Mouse (Mus musculus) hindbrain, embryonic 15.5 days (tissue): ENCODE data around the gene Dact3. TPM values are rescaled to one million over a fixed set of nuclear protein-coding genes. Genes with fewer than 3 reads are reported as not detected.

Source experiments
- ATAC-seq: fragments of 200-750 bp; cut with Nextera tagmentation; 2 replicates; pipeline ENCODE4 v1.8.0; 2017; ENCODE audit warnings: low read depth, moderate number of reproducible peaks, moderate TSS enrichment; ENCODE audit not compliant: low FRiP score
- H3K27ac ChIP-seq: fragments of 300-500 bp; sonication (generic); replicated peaks from 2 replicates; pipeline ENCODE4 v1.5.1; 2015; ENCODE audit warnings: mild to moderate bottlenecking, inconsistent platforms
- H3K27me3 ChIP-seq: fragments of 300-500 bp; sonication (generic); 2 replicates; pipeline ENCODE4 v1.6.1; 2015; ENCODE audit warnings: control low read depth, inconsistent platforms
- H3K36me3 ChIP-seq: fragments of 300-500 bp; sonication (generic); 2 replicates; pipeline ENCODE4 v1.6.1; 2015; ENCODE audit warnings: control low read depth, inconsistent platforms
- H3K4me1 ChIP-seq: fragments of 300-500 bp; sonication (generic); replicated peaks from 2 replicates; pipeline ENCODE4 v1.6.1; 2015; ENCODE audit warnings: control low read depth, inconsistent platforms
- H3K4me2 ChIP-seq: fragments of 300-500 bp; sonication (generic); 2 replicates; pipeline ENCODE4 v1.6.1; 2015; ENCODE audit warnings: moderate library complexity, mild to moderate bottlenecking, inconsistent platforms
- H3K4me3 ChIP-seq: fragments of 300-500 bp; sonication (generic); 2 replicates; pipeline ENCODE4 v1.5.1; 2015; ENCODE audit warnings: mild to moderate bottlenecking, inconsistent platforms
- H3K9ac ChIP-seq: fragments of 300-500 bp; sonication (generic); 2 replicates; pipeline ENCODE4 v1.6.1; 2015; ENCODE audit warnings: inconsistent platforms
- H3K9me3 ChIP-seq: fragments of 300-500 bp; sonication (generic); 2 replicates; pipeline ENCODE4 v1.6.1; 2016; ENCODE audit warnings: control low read depth, inconsistent platforms
- WGBS: fragments of 180-500 bp; shearing (Covaris S2); methylation state at CpG from one replicate; pipeline ENCODE4 v1.1.7; 2015; 5-methylcytosine and 5-hydroxymethylcytosine counted together
- polyA plus RNA-seq: library from polyadenylated mRNA; unstranded; fragments of >200 nt; fragmentation: Nextera tagmentation; extraction: Ambion mirVana; gene quantifications from 2 replicates; pipeline ENCODE4 v1.2.1, GENCODE M21; 2015

The Dact3 gene
- polyA plus RNA-seq, 1 experiment from 2014 or later: 5.6 TPM

- 24% methylated on average over 14 of the region's 14 CpGs for WGBS
Observed at GRCm38 (mm10) chr7:16932704-16933577, 57.8 kb downstream of the Dact3 start.

More at GRCm38 (mm10) chr7:16932704-16933577, 57.8 kb downstream of the Dact3 start:
- Histone ChIP-seq H3K27ac (peak overlapping the region; percentile 76), H3K4me2 (peak overlapping the region; percentile 41), H3K36me3 (no peaks in the 10 kb centered on the region), H3K27me3 (no peaks in the 10 kb centered on the region), H3K4me3 (no peak overlapping the region), H3K9me3 (no peaks in the 10 kb centered on the region), H3K9ac (no peak overlapping the region), H3K4me1 (peaks cover 34% of the 10 kb centered on the region)
- peak; percentile 74 for ATAC-seq

Other genes with a start within 250 kb of the Dact3 start
- gene Ceacam15, start 199.6 kb upstream of the Dact3 start, polyA plus RNA-seq: not detected in 2 replicates
- 0.14 TPM in 1 of 2 replicates, not detected in the other for gene Ceacam9, start 153.4 kb upstream of the Dact3 start, polyA plus RNA-seq
- 444 and 451 TPM in 2 replicates for gene Ap2s1, start 136.9 kb upstream of the Dact3 start, polyA plus RNA-seq
- 11.6 and 13.7 TPM in 2 replicates for gene Slc1a5, start 94.0 kb upstream of the Dact3 start, polyA plus RNA-seq
- gene Strn4, start 59.4 kb upstream of the Dact3 start, polyA plus RNA-seq: 171 and 184 TPM in 2 replicates
- gene Fkrp, start 58.6 kb upstream of the Dact3 start, polyA plus RNA-seq: 46.5 and 50.9 TPM in 2 replicates
- 6.2 and 6.7 TPM in 2 replicates for gene Prkd2, start 32.4 kb upstream of the Dact3 start, polyA plus RNA-seq
- 1.3 and 5.3 TPM in 2 replicates for gene Gng8, start 16.5 kb downstream of the Dact3 start, polyA plus RNA-seq
- 0.13 and 0.52 TPM in 2 replicates for gene Ptgir, start 31.2 kb downstream of the Dact3 start, polyA plus RNA-seq
- 382 and 391 TPM in 2 replicates for gene Calm3, start 48.8 kb downstream of the Dact3 start, polyA plus RNA-seq
- gene Pnmal2, start 69.4 kb downstream of the Dact3 start, polyA plus RNA-seq: 142 and 150 TPM in 2 replicates
- 52.6 and 57.5 TPM in 2 replicates for gene Pnmal1, start 84.4 kb downstream of the Dact3 start, polyA plus RNA-seq
- 5.9 and 6.0 TPM in 2 replicates for gene Gm42372, start 107.8 kb downstream of the Dact3 start, polyA plus RNA-seq
- gene Ccdc8, start 117.4 kb downstream of the Dact3 start, polyA plus RNA-seq: 7.4 and 7.7 TPM in 2 replicates
- gene Ppp5c, start 152.6 kb downstream of the Dact3 start, polyA plus RNA-seq: 125 and 136 TPM in 2 replicates
- gene Hif3a, start 187.1 kb downstream of the Dact3 start, polyA plus RNA-seq: 5.4 and 6.9 TPM in 2 replicates
- gene Psg16, start 198.7 kb downstream of the Dact3 start, polyA plus RNA-seq: 4.2 and 4.7 TPM in 2 replicates